Mouse (Mus musculus) heart, postnatal 0 days (tissue): Measurements from ENCODE around the gene Fam129a.

ENCODE experiments used
- CTCF ChIP-seq: IDR thresholded peaks from 2 replicates; pipeline ENCODE4 v1.5.1; 2016; ENCODE audit warnings: antibody characterized with exemption, control low read depth, low read depth
- EP300 ChIP-seq: IDR thresholded peaks from 2 replicates; pipeline ENCODE4 v1.6.1; 2016; ENCODE audit warnings: antibody characterized with exemption, low read depth

GRCm38 (mm10) chr1:151667351-151668074 is 96.5 kb downstream of the Fam129a start:
- TF ChIP-seq CTCF (no peak), EP300 (no peak)
